ENCODE assay signal across 26 mouse cellular contexts in the genomic region with DNA sequence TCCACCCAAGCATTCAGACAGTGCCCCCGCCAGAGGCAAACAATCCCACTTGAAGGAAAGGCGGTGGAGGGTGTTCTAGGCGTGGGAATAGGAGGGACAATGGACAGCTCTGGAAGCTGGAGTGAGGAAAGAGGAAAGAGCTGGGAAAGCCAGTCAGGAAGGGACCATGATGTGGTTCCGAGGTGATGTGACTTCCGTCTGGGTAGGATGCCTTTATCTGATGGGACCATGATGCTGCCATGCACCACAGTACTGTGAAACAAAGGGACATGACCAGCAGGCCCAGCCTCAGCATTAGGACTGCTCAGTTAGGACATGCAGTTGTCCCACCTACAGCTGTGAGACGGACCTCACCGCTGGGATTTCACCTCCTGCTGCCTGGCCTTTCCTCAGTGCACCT. TPM values are rescaled to one million over a fixed set of nuclear protein-coding genes. Genes with fewer than 3 reads are reported as not detected.
DNase-seq lines count a peak whose midpoint lies in the region; ATAC-seq and TF ChIP-seq lines count a peak whose summit lies in the region.
"Had no signal": no experiment of that assay in that cellular context is flagged by ENCODE, and none has a peak within 500 bp of the region (broad histone marks: within the 10 kb centered on the region; RNA-seq: fewer than 3 reads in every experiment).

No protein-coding gene starts in this region.

- H3K4me3 ChIP-seq in heart, embryonic 10.5 days, result no peak overlapping the region
- H3K4me3 ChIP-seq in heart, adult 2 months, result no peak overlapping the region
- no peak overlapping the region for H3K4me3 ChIP-seq in lung, postnatal 0 days (ENCODE audit: low read depth, low read length)
- H3K4me3 ChIP-seq in bone marrow macrophage, adult 2 months (ENCODE audit: insufficient read depth, low read length), result no peak overlapping the region
- H3K4me3 ChIP-seq: erythroblast, embryonic 14.5 days; hindbrain, embryonic 13.5 days; left cerebral cortex, adult 2 months; limb, embryonic 13.5 days; liver, embryonic 13.5 days; midbrain, embryonic 12.5 days had no signal

- TF ChIP-seq CTCF in heart, adult 2 months (IDR thresholded peaks at IDR 0.05), result no peak
- no peak for TF ChIP-seq CTCF in lung, postnatal 0 days (IDR thresholded peaks at IDR 0.05)
- no peak for TF ChIP-seq CTCF in bone marrow macrophage, adult 2 months (IDR thresholded peaks at IDR 0.05; ENCODE audit: low read depth, low read length)

- peak; percentile 51 for ATAC-seq in lung, postnatal 0 days
- no peak for ATAC-seq in monocyte, adult 5-6 weeks (replicated peaks; ENCODE audit: insufficient number of reproducible peaks, low FRiP score, low TSS enrichment, poor library complexity, severe bottlenecking)
- ATAC-seq: forebrain, embryonic 16.5 days; intestine, embryonic 16.5 days had no signal

- TF ChIP-seq EP300 in heart, adult 2 months (IDR thresholded peaks at IDR 0.05; ENCODE audit: insufficient read depth, low read depth, low read length), result no peak
- peak; percentile 42 for TF ChIP-seq EP300 in lung, postnatal 0 days (IDR thresholded peaks at IDR 0.05)

- peaks cover 10% of the 10 kb centered on the region; the same call in 1 of the 2 replicates for H3K27me3 ChIP-seq in heart, embryonic 10.5 days (ENCODE audit: insufficient read depth, poor library complexity, severe bottlenecking)
- H3K27me3 ChIP-seq in heart, adult 2 months (ENCODE audit: control insufficient read depth, insufficient read depth, low read length), result no peaks in the 10 kb centered on the region
- no peaks in the 10 kb centered on the region for H3K27me3 ChIP-seq in lung, postnatal 0 days (replicated peaks; ENCODE audit: insufficient read depth, low read length)
- H3K27me3 ChIP-seq: hindbrain, embryonic 13.5 days had no signal

- intact Hi-C loops in heart, adult 2 months (cut with DNase I), result no loop called here

- H3K9me3 ChIP-seq in heart, embryonic 10.5 days, result no peaks in the 10 kb centered on the region
- no peaks in the 10 kb centered on the region for H3K9me3 ChIP-seq in lung, postnatal 0 days (ENCODE audit: low read length)
- H3K9me3 ChIP-seq: hindbrain, embryonic 13.5 days; limb, embryonic 13.5 days; liver, embryonic 13.5 days; midbrain, embryonic 12.5 days had no signal

- peaks cover 41% of the 10 kb centered on the region for H3K36me3 ChIP-seq in heart, embryonic 10.5 days
- peaks cover 2% of the 10 kb centered on the region; the same call in 1 of the 2 replicates for H3K36me3 ChIP-seq in heart, adult 2 months (ENCODE audit: control insufficient read depth, insufficient read depth, low read length)
- peaks cover 31% of the 10 kb centered on the region; the same call in 1 of the 2 replicates for H3K36me3 ChIP-seq in lung, postnatal 0 days (ENCODE audit: insufficient read depth, low read length)

- WGBS in heart, embryonic 10.5 days, result 62% methylated on average over 7 of the region's 7 CpGs
- 49% methylated on average over 7 of the region's 7 CpGs for WGBS in heart, adult 2 months
- 60% methylated on average over 7 of the region's 7 CpGs for WGBS in lung, postnatal 0 days

- H3K4me2 ChIP-seq in lung, postnatal 0 days (replicated peaks; ENCODE audit: low read depth, low read length), result no peak overlapping the region
- H3K4me2 ChIP-seq: heart, embryonic 11.5 days; hindbrain, embryonic 13.5 days; limb, embryonic 13.5 days; liver, embryonic 13.5 days; midbrain, embryonic 12.5 days had no signal

- no peaks in the 10 kb centered on the region for H3K79me2 ChIP-seq in heart, adult 2 months (replicated peaks; ENCODE audit: control insufficient read depth, insufficient read depth, low read length)

- TF ChIP-seq POLR2A in heart, adult 2 months (IDR thresholded peaks at IDR 0.05; ENCODE audit: insufficient read depth, low read depth, low read length), result no peak
- no peak for TF ChIP-seq POLR2A in bone marrow macrophage, adult 2 months (IDR thresholded peaks at IDR 0.05; ENCODE audit: borderline replicate concordance, low read depth, low read length)

- peaks cover 29% of the 10 kb centered on the region for H3K4me1 ChIP-seq in heart, embryonic 10.5 days
- H3K4me1 ChIP-seq in heart, adult 2 months (ENCODE audit: control insufficient read depth, insufficient read depth, low read length), result peaks cover 10% of the 10 kb centered on the region
- peaks cover 3% of the 10 kb centered on the region for H3K4me1 ChIP-seq in lung, postnatal 0 days (ENCODE audit: insufficient read depth, low read depth, low read length)
- peaks cover 39% of the 10 kb centered on the region for H3K4me1 ChIP-seq in bone marrow macrophage, adult 2 months (ENCODE audit: control insufficient read depth, insufficient read depth, low read length)

- no peak for DNase-seq in heart, embryonic 10.5 days (ENCODE audit: low spot score)
- DNase-seq in heart, adult 2 months, result no peak
- DNase-seq in lung, postnatal 0 days (ENCODE audit: low spot score), result peak; percentile 47
- no peak for DNase-seq in lung, postnatal 14 days
- peak; percentile 64 for DNase-seq in lung, postnatal 25 days (ENCODE audit: low spot score)
- no peak for DNase-seq in thymus, postnatal 14 days
- DNase-seq: cerebellum, adult 11 months; cerebellum, adult 9-11 months; gastrocnemius, postnatal 10 days; heart, postnatal 36 days; kidney, postnatal 14 days; liver, embryonic 13.5 days; right cerebral cortex, postnatal 14 days; thymus, adult 2 months; thymus, postnatal 4 days had no signal

- H3K27ac ChIP-seq in heart, embryonic 10.5 days, result 0 out of 2 replicates have a peak overlapping the region, but pooled peaks have one; percentile 10
- no peak overlapping the region for H3K27ac ChIP-seq in heart, adult 2 months
- 0 out of 2 replicates have a peak overlapping the region, but pooled peaks have one; percentile 32 for H3K27ac ChIP-seq in lung, postnatal 0 days (ENCODE audit: low read length)
- peak overlapping the region; percentile 96 for H3K27ac ChIP-seq in bone marrow macrophage, adult 2 months (ENCODE audit: insufficient read depth, low read depth, low read length)
- H3K27ac ChIP-seq: hindbrain, embryonic 13.5 days; left cerebral cortex, adult 2 months; limb, embryonic 13.5 days; midbrain, embryonic 12.5 days had no signal

- H3K9ac ChIP-seq in heart, adult 2 months (ENCODE audit: low read depth, low read length), result no peak overlapping the region
- H3K9ac ChIP-seq in lung, postnatal 0 days (replicated peaks; ENCODE audit: low read depth), result no peak overlapping the region
- H3K9ac ChIP-seq: hindbrain, embryonic 13.5 days; limb, embryonic 13.5 days; liver, embryonic 13.5 days; midbrain, embryonic 12.5 days had no signal

RNA-seq across cellular contexts. Expression of gene Tlr9, which starts 8.8 kb away (rescaled TPM):
- not detected in 2 replicates for polyA plus RNA-seq in heart, embryonic 10.5 days (2016; fragmentation: Nextera tagmentation; extraction: Ambion mirVana)
- under 1 TPM; 0.39 to 0.47 TPM for total RNA-seq in heart, adult 2 months (2021)
- polyA plus RNA-seq in heart, adult 2 months (2012; rRNA removed), result 1.1 and 1.9 TPM in 2 replicates
- polyA plus RNA-seq in lung, postnatal 0 days (2015; fragmentation: Nextera tagmentation; extraction: Ambion mirVana), result 0.12 and 0.15 TPM in 2 replicates
- polyA plus RNA-seq in bone marrow macrophage, adult 2 months (2012; ENCODE audit: insufficient read depth, insufficient read length, missing spikeins), result 41.6 and 61.6 TPM in 2 replicates
- total RNA-seq in monocyte, adult 5-6 weeks (2017), result 4.2 to 6.6 TPM (median 6.1 TPM) in 3 replicates
- polyA plus RNA-seq: forebrain, embryonic 11.5 days; forebrain, embryonic 16.5 days; heart, embryonic 11.5 days; midbrain, embryonic 12.5 days had no signal

RNA-seq across cellular contexts. Expression of gene Alas1, which starts 17.2 kb away (rescaled TPM):
- polyA plus RNA-seq in heart, embryonic 10.5 days (2016; fragmentation: Nextera tagmentation; extraction: Ambion mirVana), result 96.9 and 120 TPM in 2 replicates
- 100 to 1,000 TPM; 438 to 443 TPM for total RNA-seq in heart, adult 2 months (2021)
- 382 and 470 TPM in 2 replicates for polyA plus RNA-seq in heart, adult 2 months (2012; rRNA removed)
- polyA plus RNA-seq in lung, postnatal 0 days (2015; fragmentation: Nextera tagmentation; extraction: Ambion mirVana), result 292 and 310 TPM in 2 replicates
- polyA plus RNA-seq in bone marrow macrophage, adult 2 months (2012; ENCODE audit: insufficient read depth, insufficient read length, missing spikeins), result 67.2 and 70.5 TPM in 2 replicates
- 26.0 to 28.0 TPM (median 27.3 TPM) in 3 replicates for total RNA-seq in monocyte, adult 5-6 weeks (2017)

RNA-seq across cellular contexts. Expression of gene Twf2, which starts 28.3 kb away (rescaled TPM):
- 70.5 and 77.2 TPM in 2 replicates for polyA plus RNA-seq in heart, embryonic 10.5 days (2016; fragmentation: Nextera tagmentation; extraction: Ambion mirVana)
- 100 to 1,000 TPM; 182 to 219 TPM for total RNA-seq in heart, adult 2 months (2021)
- 251 and 268 TPM in 2 replicates for polyA plus RNA-seq in heart, adult 2 months (2012; rRNA removed)
- 64.2 and 64.6 TPM in 2 replicates for polyA plus RNA-seq in lung, postnatal 0 days (2015; fragmentation: Nextera tagmentation; extraction: Ambion mirVana)
- polyA plus RNA-seq in bone marrow macrophage, adult 2 months (2012; ENCODE audit: insufficient read depth, insufficient read length, missing spikeins), result 99.0 and 113 TPM in 2 replicates
- total RNA-seq in monocyte, adult 5-6 weeks (2017), result 50.2 to 87.3 TPM (median 73.1 TPM) in 3 replicates

RNA-seq across cellular contexts. Expression of gene Ppm1m, which starts 31.7 kb away (rescaled TPM):
- polyA plus RNA-seq in heart, embryonic 10.5 days (2016; fragmentation: Nextera tagmentation; extraction: Ambion mirVana), result 36.4 and 45.0 TPM in 2 replicates
- total RNA-seq in heart, adult 2 months (2021), result 10 to 100 TPM; 10.8 to 12.1 TPM
- 17.4 and 18.9 TPM in 2 replicates for polyA plus RNA-seq in heart, adult 2 months (2012; rRNA removed)
- 33.4 and 37.2 TPM in 2 replicates for polyA plus RNA-seq in lung, postnatal 0 days (2015; fragmentation: Nextera tagmentation; extraction: Ambion mirVana)
- polyA plus RNA-seq in bone marrow macrophage, adult 2 months (2012; ENCODE audit: insufficient read depth, insufficient read length, missing spikeins), result 41.5 and 42.6 TPM in 2 replicates
- total RNA-seq in monocyte, adult 5-6 weeks (2017), result 30.2 to 33.6 TPM (median 31.1 TPM) in 3 replicates

RNA-seq across cellular contexts. Expression of gene Poc1a, which starts 49.6 kb away (rescaled TPM):
- 36.5 and 42.3 TPM in 2 replicates for polyA plus RNA-seq in heart, embryonic 10.5 days (2016; fragmentation: Nextera tagmentation; extraction: Ambion mirVana)
- total RNA-seq in heart, adult 2 months (2021), result 1 to 10 TPM; 3.2 to 4.0 TPM
- polyA plus RNA-seq in heart, adult 2 months (2012; rRNA removed), result 5.9 and 6.2 TPM in 2 replicates
- polyA plus RNA-seq in lung, postnatal 0 days (2015; fragmentation: Nextera tagmentation; extraction: Ambion mirVana), result 9.7 and 9.9 TPM in 2 replicates
- 8.3 and 13.7 TPM in 2 replicates for polyA plus RNA-seq in bone marrow macrophage, adult 2 months (2012; ENCODE audit: insufficient read depth, insufficient read length, missing spikeins)
- total RNA-seq in monocyte, adult 5-6 weeks (2017), result 0.38 to 2.4 TPM (median 0.85 TPM) in 3 replicates

Comparison
In these comparisons a context has a peak if more than half of its experiments do, and no peak if none do; other contexts are left out.
1. DNase-seq: peak in lung, postnatal 0 days (single experiment) and lung, postnatal 25 days (single experiment); none in heart, embryonic 10.5 days (single experiment), heart, adult 2 months (0 of 2), lung, postnatal 14 days (single experiment) and thymus, postnatal 14 days (single experiment).
2. RNA of gene Tlr9, which starts 8.8 kb away (polyA plus RNA-seq): 41.6 to 61.6 TPM in bone marrow macrophage, adult 2 months; 1.1 to 1.9 TPM in heart, adult 2 months, 0.12 to 0.15 TPM in lung, postnatal 0 days and not detected in heart, embryonic 10.5 days; every median in the first group is over 10 times any median in the second.